Mouse (Mus musculus) intestine, postnatal 0 days (tissue): ENCODE measurements at regions not wholly inside any gene's neighbourhood (a gene's known extent, or its start where the extent isn't known, plus 50 kb on each side); places are given as distances from the start of the nearest gene placed in this dataset.

Experiments used
- ATAC-seq: fragments of 200-750 bp; cut with Nextera tagmentation; 2 replicates; pipeline ENCODE4 v1.8.0; 2017; ENCODE audit warnings: mild to moderate bottlenecking, moderate TSS enrichment, moderate library complexity
- H3K27ac ChIP-seq: fragments of 300-500 bp; sonication (generic); 2 replicates; pipeline ENCODE4 v1.5.1; 2014; ENCODE audit warnings: mild to moderate bottlenecking, low read depth, low read length, moderate library complexity
- H3K27me3 ChIP-seq: fragments of 300-500 bp; sonication (generic); replicated peaks from 2 replicates; pipeline ENCODE4 v1.6.1; 2014; ENCODE audit warnings: low read length, mixed read lengths; ENCODE audit not compliant: control insufficient read depth, insufficient read depth
- H3K36me3 ChIP-seq: fragments of 300-500 bp; sonication (generic); 2 replicates; pipeline ENCODE4 v1.6.1; 2014; ENCODE audit warnings: mild to moderate bottlenecking, moderate library complexity; ENCODE audit not compliant: control insufficient read depth, insufficient read depth
- H3K4me1 ChIP-seq: fragments of 300-500 bp; sonication (generic); replicated peaks from 2 replicates; pipeline ENCODE4 v1.6.1; 2014; ENCODE audit warnings: antibody characterized with exemption, low read length, mixed read lengths; ENCODE audit not compliant: control insufficient read depth, insufficient read depth
- H3K4me2 ChIP-seq: fragments of 300-500 bp; sonication (generic); replicated peaks from 2 replicates; pipeline ENCODE4 v1.6.1; 2014; ENCODE audit warnings: low read depth, mild to moderate bottlenecking, moderate library complexity
- H3K4me3 ChIP-seq: fragments of 300-500 bp; sonication (generic); 2 replicates; pipeline ENCODE4 v1.5.1; 2014; ENCODE audit warnings: low read depth, low read length
- H3K9ac ChIP-seq: fragments of 300-500 bp; sonication (generic); 2 replicates; pipeline ENCODE4 v1.6.1; 2014; ENCODE audit warnings: mild to moderate bottlenecking, low read depth, low read length
- H3K9me3 ChIP-seq: fragments of 300-500 bp; sonication (generic); 2 replicates; pipeline ENCODE4 v1.6.1; 2016; ENCODE audit warnings: mixed run types; ENCODE audit not compliant: control insufficient read depth
- CTCF ChIP-seq: sonication (generic); IDR thresholded peaks from 2 replicates; pipeline ENCODE4 v1.5.1; 2016; ENCODE audit warnings: low read depth, mild to moderate bottlenecking, control low read depth, antibody characterized with exemption, moderate library complexity
- WGBS: fragments of 180-500 bp; shearing (Covaris S2); extraction: QIAGEN DNeasy Blood & Tissue Kit; methylation state at CpG from one replicate; pipeline ENCODE4 v1.1.7; 2014; 5-methylcytosine and 5-hydroxymethylcytosine counted together

DNA sequence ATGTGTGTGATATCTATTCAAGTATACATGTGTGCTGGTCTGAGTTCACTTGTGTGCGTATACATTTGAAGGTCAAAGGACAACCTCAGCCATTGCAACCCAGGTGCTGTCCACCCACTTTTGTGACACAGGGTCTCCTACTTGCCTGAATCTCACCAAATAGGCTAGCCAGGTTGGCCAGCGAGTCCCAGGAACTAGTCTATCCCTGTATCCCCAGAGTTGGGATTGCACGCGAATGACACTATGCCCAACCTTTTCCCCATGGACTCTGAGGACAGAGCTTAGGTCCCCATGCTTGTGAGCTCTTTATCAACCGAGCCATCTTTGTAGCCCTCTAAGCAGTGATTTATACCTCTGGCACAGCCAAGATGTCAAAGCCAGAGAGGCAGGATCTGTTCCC, 62.6 kb downstream of the Sik1 start:
- H3K4me1 ChIP-seq: 0 out of 2 replicates have a peak, but pooled peaks cover 6% of the 10 kb centered on the region
- no peak overlapping the region for H3K4me3 ChIP-seq
- no peak overlapping the region for H3K4me2 ChIP-seq
- WGBS: 86% methylated on average over 5 of the region's 5 CpGs
- no peak overlapping the region for H3K9ac ChIP-seq
- no peaks in the 10 kb centered on the region for H3K36me3 ChIP-seq
- no peaks in the 10 kb centered on the region for H3K27me3 ChIP-seq
- ATAC-seq: no peak
- no peaks in the 10 kb centered on the region for H3K9me3 ChIP-seq
- no peak for TF ChIP-seq CTCF
- H3K27ac ChIP-seq: no peak overlapping the region

DNA sequence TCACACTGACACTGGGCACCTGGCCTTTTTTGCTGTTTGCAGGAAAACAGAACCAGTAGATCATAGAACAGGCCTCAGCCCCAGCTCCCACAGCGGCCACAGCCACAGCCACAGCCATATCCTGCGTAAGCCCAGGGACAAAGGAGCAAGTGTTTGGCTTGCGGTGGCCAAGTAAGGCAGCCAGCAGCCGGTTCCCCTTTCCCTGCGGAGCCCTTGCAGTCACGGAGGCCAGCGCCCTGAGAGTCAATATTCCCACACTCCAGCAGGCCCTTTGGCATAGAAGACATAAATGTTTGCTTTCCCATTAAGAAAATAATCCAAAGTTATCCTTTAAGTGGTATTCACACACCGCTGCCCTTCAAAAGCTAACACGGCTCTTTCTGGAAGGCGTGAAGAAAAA, 62.1 kb downstream of the Sik1 start:
- ATAC-seq: no peak
- no peak overlapping the region for H3K27ac ChIP-seq
- WGBS: 49% methylated on average over 10 of the region's 10 CpGs

DNA sequence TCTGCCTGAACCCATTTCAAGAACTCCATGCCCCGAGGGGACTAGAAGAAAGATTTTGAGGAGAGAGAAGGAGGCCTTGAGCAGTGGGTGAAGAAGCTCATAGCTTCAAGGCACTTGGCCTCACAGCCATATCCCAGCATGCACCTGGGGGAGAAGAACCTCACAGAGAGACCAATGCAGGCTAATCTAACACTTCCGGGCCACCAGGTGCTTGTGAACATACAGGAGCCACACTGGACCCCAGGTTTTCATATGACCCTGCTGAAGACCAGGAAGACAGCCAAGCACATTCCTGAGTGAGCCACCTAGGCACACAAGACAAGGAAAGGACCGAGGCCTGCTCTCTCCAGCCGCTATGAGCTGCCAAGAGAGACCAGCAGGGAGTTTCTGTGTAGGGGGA, 61.6 kb downstream of the Sik1 start:
- TF ChIP-seq CTCF: no peak
- Histone ChIP-seq H3K9me3 (no peaks in the 10 kb centered on the region), H3K4me2 (no peak overlapping the region), H3K9ac (no peak overlapping the region), H3K4me3 (no peak overlapping the region), H3K27me3 (no peaks in the 10 kb centered on the region), H3K36me3 (no peaks in the 10 kb centered on the region), H3K4me1 (0 out of 2 replicates have a peak, but pooled peaks cover 6% of the 10 kb centered on the region), H3K27ac (no peak overlapping the region)
- ATAC-seq: no peak
- 67% methylated on average over 4 of the region's 4 CpGs for WGBS

More for the DNA sequence above, 62.1 kb downstream of the Sik1 start:
- Histone ChIP-seq H3K27me3 (no peaks in the 10 kb centered on the region), H3K4me1 (0 out of 2 replicates have a peak, but pooled peaks cover 6% of the 10 kb centered on the region), H3K9ac (no peak overlapping the region), H3K36me3 (no peaks in the 10 kb centered on the region), H3K4me2 (no peak overlapping the region), H3K9me3 (no peaks in the 10 kb centered on the region), H3K4me3 (no peak overlapping the region)
- TF ChIP-seq CTCF: no peak
